Mouse (Mus musculus): ENCODE measurements around the gene Cby1. TPM values are rescaled to one million over a fixed set of nuclear protein-coding genes. Genes with fewer than 3 reads are reported as not detected.

Gene Cby1
- polyA plus RNA-seq, 1 experiment from 2014 or later = 65.6 TPM

DNA sequence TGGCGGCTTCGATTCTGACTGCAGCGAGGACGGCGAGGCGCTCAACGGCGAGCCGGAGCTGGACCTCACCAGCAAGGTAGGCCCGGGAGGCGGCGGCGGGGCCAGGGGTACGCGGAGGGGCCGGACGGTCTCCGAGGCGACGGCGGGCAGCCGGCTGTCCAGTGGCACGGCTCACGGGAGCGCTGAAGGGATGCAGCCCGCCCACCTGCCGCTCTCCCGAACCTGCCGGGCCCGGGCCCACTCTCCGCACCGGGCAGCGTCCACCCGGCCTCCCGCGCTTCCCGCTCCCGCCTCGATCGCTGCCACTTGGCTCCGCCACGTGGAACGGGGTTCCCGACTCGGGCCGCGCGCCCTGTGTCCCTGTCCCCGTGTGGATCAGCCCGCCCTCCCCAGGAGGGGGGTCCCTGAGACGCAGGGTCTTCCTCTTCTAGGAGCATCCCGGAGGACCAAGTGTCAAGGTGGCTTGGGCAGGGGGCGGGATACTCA lies 32.1 kb downstream of the Cby1 start:
- Histone ChIP-seq H3K27me3 (no peaks in the 10 kb centered on the region), H3K4me3 (peak overlapping the region; percentile 93), H3K4me2 (peak overlapping the region; percentile 98), H3K36me3 (0 out of 2 replicates have a peak, but pooled peaks cover 4% of the 10 kb centered on the region), H3K4me1 (peaks cover 39% of the 10 kb centered on the region), H3K9me3 (no peaks in the 10 kb centered on the region), H3K9ac (peak overlapping the region; percentile 91), H3K27ac (peak overlapping the region; percentile 68)
- ATAC-seq (ENCODE audit: borderline replicate concordance, extremely low read depth, low FRiP score, low TSS enrichment) = peak; percentile 16
- under 1% methylated on average over 43 of the region's 53 CpGs for WGBS

DNA sequence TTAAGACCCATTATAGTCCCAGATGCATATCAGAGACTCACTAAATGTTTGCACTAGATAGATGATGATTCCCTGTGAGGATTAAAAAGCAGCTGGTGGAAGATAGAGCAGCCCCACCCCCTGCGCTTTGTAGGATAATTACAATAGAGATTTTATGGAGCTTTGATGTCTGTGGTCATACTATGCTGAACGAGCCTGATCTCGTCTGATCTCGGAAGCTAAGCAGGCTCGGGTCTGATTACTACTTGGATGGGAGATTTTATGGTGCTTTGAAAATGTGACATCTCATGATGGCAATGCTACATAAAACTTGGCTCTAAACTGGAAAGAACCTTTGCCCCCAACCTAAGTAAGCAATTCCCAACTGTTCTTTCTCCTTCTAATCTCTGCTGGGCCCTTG lies 33.3 kb downstream of the Cby1 start:
- ATAC-seq (ENCODE audit: borderline replicate concordance, extremely low read depth, low FRiP score, low TSS enrichment) = no peak
- H3K4me2 ChIP-seq = peak overlapping the region; percentile 98
- 85% methylated on average over 5 of the region's 5 CpGs for WGBS
- peaks cover 36% of the 10 kb centered on the region for H3K4me1 ChIP-seq
- no peaks in the 10 kb centered on the region for H3K9me3 ChIP-seq
- H3K27me3 ChIP-seq = no peaks in the 10 kb centered on the region
- peaks cover 10% of the 10 kb centered on the region; the same call in 1 of the 2 replicates for H3K36me3 ChIP-seq
- H3K4me3 ChIP-seq = no peak overlapping the region
- H3K27ac ChIP-seq = no peak overlapping the region
- no peak overlapping the region for H3K9ac ChIP-seq

DNA sequence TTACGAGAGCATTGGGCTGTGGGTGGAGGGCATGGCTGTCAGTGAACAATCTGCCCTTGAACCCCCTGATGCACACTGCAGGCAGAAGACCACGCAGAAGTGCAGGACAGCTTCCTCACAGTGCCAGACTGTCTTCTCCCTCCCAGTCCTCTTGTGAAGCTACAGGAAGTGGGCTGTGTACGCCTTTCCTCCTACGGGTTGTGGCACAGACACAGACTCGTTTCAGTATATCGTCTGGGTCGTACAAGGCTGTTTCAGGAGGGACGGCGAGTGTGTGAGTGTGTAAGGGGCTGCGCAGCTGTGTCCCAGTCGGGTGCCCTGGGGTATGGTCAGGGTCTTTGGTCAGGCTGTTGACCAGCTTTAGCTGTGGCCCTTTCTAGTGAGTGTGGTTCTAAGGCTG lies 34.7 kb downstream of the Cby1 start:
- Histone ChIP-seq H3K4me3 (no peak overlapping the region), H3K9ac (no peak overlapping the region), H3K36me3 (peaks cover 10% of the 10 kb centered on the region; the same call in 1 of the 2 replicates), H3K4me2 (no peak overlapping the region; the same call in 1 of the 2 replicates), H3K9me3 (no peaks in the 10 kb centered on the region), H3K27ac (no peak overlapping the region), H3K27me3 (no peaks in the 10 kb centered on the region), H3K4me1 (peaks cover 36% of the 10 kb centered on the region)
- 68% methylated on average over 11 of the region's 11 CpGs for WGBS
- ATAC-seq (ENCODE audit: borderline replicate concordance, extremely low read depth, low FRiP score, low TSS enrichment) = no peak

DNA sequence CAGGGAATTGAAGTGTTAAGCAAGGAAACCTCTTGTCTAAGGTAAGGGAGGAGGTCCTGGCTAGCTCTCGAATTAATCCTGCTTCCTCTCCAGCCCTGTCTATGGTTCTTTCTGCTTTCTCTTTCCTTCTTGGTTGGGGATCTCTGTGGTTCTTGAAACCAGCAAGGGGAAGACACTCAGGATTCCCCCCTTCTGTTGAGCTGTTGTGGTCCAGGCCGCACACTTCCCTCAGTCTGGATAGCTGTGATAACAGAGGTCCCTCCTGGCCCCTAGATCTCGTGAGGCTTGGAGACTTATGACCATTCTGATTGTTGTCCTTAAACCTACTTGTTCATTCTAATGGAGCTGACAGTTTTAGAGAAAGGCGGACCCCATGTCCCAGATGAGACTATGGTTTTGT lies 35.5 kb downstream of the Cby1 start:
- H3K4me2 ChIP-seq = no peak overlapping the region
- H3K4me1 ChIP-seq = peaks cover 35% of the 10 kb centered on the region
- WGBS = 73% methylated on average over 4 of the region's 4 CpGs

DNA sequence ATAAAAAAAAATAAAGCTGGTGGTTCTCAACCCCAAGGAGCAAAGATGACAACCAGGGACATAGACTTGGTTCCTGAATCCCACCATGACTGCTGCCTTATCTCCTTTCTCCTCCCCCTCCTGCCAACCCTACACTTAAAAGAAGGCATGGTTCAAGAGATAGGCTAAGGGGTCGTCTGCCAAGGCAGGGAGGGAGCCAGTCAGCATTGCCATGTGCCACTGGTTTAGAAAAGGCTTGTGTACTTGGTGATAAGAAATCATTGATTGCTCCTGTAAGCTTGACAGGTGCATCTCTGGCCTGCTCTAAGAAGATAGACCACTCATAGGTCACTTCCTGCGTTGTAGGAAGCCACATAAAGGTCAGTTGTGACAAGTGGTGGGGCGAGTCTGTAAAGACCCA lies 36.5 kb downstream of the Cby1 start:
- Histone ChIP-seq H3K27ac (no peak overlapping the region), H3K9ac (no peak overlapping the region), H3K4me3 (no peak overlapping the region), H3K27me3 (no peaks in the 10 kb centered on the region), H3K4me2 (no peak overlapping the region), H3K4me1 (peaks cover 28% of the 10 kb centered on the region), H3K9me3 (no peaks in the 10 kb centered on the region), H3K36me3 (peaks cover 10% of the 10 kb centered on the region; the same call in 1 of the 2 replicates)
- ATAC-seq (ENCODE audit: borderline replicate concordance, extremely low read depth, low FRiP score, low TSS enrichment) = no peak
- WGBS = 34% methylated on average over 3 of the region's 3 CpGs

More for the DNA sequence above, 35.5 kb downstream of the Cby1 start:
- no peaks in the 10 kb centered on the region for H3K27me3 ChIP-seq
- no peak overlapping the region for H3K27ac ChIP-seq
- no peak overlapping the region for H3K9ac ChIP-seq
- no peaks in the 10 kb centered on the region for H3K9me3 ChIP-seq
- H3K36me3 ChIP-seq = peaks cover 10% of the 10 kb centered on the region; the same call in 1 of the 2 replicates
- ATAC-seq (ENCODE audit: borderline replicate concordance, extremely low read depth, low FRiP score, low TSS enrichment) = no peak
- H3K4me3 ChIP-seq = no peak overlapping the region

DNA sequence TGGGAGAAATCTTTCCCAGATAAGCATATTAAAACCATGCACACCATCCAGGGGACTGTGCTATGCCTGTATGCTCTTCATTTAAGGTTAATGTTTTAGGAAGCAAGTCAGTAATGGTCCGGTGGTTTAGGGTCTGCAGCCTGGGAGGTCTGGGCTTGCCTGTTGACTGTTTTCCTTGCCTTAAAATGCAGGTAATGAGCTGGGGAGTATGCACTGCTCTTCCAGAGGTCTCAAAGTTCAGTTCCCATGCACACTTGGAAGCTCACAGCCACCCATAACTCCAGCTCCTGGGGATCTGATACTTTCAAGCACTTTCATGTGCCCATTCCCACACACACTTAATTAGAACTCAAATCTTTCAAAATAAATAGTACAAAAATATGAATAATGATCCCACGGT lies 37.5 kb downstream of the Cby1 start:
- no peak overlapping the region for H3K4me2 ChIP-seq
- no peak overlapping the region for H3K4me3 ChIP-seq
- H3K36me3 ChIP-seq = peaks cover 10% of the 10 kb centered on the region; the same call in 1 of the 2 replicates
- H3K9me3 ChIP-seq = no peaks in the 10 kb centered on the region
- WGBS = 81% methylated on average over 2 of the region's 2 CpGs
- no peak overlapping the region for H3K9ac ChIP-seq
- H3K27ac ChIP-seq = no peak overlapping the region
- H3K4me1 ChIP-seq = peaks cover 27% of the 10 kb centered on the region
- no peak for ATAC-seq (ENCODE audit: borderline replicate concordance, extremely low read depth, low FRiP score, low TSS enrichment)
- H3K27me3 ChIP-seq = no peaks in the 10 kb centered on the region

DNA sequence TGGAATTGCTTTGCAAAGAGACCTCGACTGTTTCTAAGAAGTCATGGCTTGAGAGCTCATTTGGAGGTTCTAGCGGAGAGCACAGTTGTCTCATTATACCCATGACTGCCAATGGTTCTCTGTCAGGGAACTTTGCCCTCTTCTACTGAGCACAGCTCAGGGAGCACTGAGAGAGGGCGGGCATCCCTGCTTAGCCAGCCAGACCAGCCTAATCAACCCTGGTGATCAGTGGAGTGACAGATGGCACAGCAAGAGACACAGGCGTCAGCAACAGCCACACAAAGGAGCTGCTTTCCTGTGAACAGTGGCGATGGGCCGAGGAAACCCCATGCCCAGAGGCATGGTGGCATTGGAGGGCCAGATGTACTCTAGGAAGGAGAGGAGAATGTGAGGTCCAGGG lies 38.0 kb downstream of the Cby1 start:
- Histone ChIP-seq H3K36me3 (peaks cover 10% of the 10 kb centered on the region; the same call in 1 of the 2 replicates), H3K9me3 (no peaks in the 10 kb centered on the region), H3K27me3 (no peaks in the 10 kb centered on the region), H3K9ac (no peak overlapping the region), H3K27ac (no peak overlapping the region), H3K4me2 (no peak overlapping the region), H3K4me1 (peaks cover 22% of the 10 kb centered on the region), H3K4me3 (no peak overlapping the region)
- 86% methylated on average over 6 of the region's 6 CpGs for WGBS
- ATAC-seq (ENCODE audit: borderline replicate concordance, extremely low read depth, low FRiP score, low TSS enrichment) = no peak

DNA sequence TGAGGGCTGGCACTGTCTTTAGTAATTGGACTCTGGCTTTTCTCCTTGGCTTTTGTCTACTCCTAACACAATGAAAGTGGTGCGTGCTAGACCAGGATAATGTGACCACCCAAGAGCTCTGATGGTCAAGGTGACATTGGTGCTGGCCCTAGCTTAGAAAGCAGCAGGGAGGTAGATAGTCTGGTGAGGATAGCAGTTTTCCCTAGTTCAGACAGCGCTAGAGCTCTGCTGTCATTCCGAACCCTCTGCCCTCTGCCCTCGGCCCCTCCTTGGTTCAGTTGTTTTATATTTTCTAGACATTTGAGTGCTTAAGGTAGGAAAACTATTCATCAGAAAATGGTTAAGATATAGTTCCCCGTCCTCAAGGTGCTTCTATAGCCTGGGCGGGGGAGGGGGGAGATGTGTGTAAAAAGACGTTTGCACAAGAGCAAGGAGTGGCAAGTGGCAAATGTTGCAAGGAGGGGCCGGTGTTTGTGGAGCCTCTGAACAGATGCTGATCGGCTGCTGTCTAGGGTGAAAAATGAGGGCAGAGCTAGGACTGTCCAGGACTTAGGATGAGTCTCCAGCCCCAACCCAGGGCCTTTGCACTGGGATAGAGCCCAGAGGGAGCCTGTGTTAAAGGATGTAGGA lies 38.7 kb downstream of the Cby1 start:
- H3K9me3 ChIP-seq = no peaks in the 10 kb centered on the region
- no peak for ATAC-seq (ENCODE audit: borderline replicate concordance, extremely low read depth, low FRiP score, low TSS enrichment)

DNA sequence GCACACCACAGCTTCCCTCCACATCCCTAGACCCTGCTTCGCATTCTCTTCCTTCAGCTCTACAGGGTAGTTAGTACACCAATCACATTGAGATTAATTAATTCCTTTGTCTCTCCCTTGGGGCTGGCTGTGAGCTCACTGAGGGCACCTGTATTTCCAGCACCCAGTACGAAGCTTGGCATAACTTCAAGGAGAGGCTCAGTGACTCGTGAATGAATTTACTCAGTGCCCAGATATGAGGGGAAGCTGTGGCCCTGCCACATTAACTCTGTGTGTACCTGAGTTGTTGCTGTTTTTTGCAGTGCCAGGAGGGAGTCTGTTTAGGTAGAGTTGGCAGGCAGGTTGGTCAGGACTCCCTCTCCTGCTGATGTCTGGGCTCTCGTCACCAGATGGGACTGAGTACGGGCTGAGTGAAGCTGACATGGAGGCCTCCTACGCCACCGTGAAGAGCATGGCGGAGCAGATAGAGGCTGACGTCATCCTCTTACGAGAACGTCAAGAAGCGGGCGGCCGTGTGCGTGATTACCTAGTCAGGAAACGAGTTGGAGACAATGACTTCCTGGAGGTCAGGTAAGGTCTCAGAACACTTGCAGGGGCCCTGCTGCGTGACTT lies 47.7 kb downstream of the Cby1 start:
- Histone ChIP-seq H3K27me3 (no peaks in the 10 kb centered on the region), H3K27ac (no peak overlapping the region), H3K9me3 (no peaks in the 10 kb centered on the region), H3K9ac (no peak overlapping the region), H3K4me3 (no peak overlapping the region), H3K4me2 (no peak overlapping the region), H3K36me3 (peaks cover 41% of the 10 kb centered on the region), H3K4me1 (no peaks in the 10 kb centered on the region)
- no peak for ATAC-seq (ENCODE audit: borderline replicate concordance, extremely low read depth, low FRiP score, low TSS enrichment)
- 79% methylated on average over 17 of the region's 17 CpGs for WGBS

More for the DNA sequence above, 38.7 kb downstream of the Cby1 start:
- H3K36me3 ChIP-seq = peaks cover 10% of the 10 kb centered on the region; the same call in 1 of the 2 replicates
- no peak overlapping the region for H3K9ac ChIP-seq
- H3K27ac ChIP-seq = no peak overlapping the region
- no peaks in the 10 kb centered on the region for H3K27me3 ChIP-seq
- H3K4me3 ChIP-seq = no peak overlapping the region
- WGBS = 73% methylated on average over 9 of the region's 9 CpGs
- no peak overlapping the region for H3K4me2 ChIP-seq
- H3K4me1 ChIP-seq = peaks cover 15% of the 10 kb centered on the region

DNA sequence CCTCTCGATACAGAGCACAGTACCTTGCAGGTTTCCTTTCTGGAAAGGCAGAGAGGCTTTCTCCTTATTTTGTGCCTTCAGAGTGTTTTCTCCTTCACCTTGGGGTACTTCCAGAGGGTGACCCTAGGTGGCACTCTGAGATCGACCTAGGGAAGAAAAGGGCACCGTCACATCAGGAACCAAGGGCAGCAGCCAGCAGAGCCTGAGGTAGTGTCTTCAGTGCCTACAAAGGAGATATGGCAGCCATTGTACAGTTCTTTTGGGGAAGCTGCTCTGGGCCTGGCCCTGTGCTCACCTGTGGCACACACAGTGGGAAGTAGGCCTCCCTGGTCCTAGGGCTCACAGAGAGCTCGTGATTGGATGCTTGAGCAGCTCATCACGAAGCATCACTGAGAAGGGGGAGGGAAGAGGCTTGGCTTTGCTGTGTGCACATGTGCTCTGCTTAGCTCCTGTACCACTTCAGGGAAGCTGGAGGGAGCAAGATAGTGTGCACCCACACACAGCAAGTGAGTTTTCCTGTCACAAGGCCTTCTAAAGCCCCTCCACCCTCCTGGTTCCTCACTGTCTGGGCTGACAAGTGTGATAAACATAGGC lies 49.3 kb downstream of the Cby1 start:
- no peak for ATAC-seq (ENCODE audit: borderline replicate concordance, extremely low read depth, low FRiP score, low TSS enrichment)
- no peaks in the 10 kb centered on the region for H3K27me3 ChIP-seq
- no peaks in the 10 kb centered on the region for H3K4me1 ChIP-seq
- H3K9me3 ChIP-seq = no peaks in the 10 kb centered on the region
- H3K4me2 ChIP-seq = no peak overlapping the region
- H3K4me3 ChIP-seq = no peak overlapping the region
- no peak overlapping the region for H3K27ac ChIP-seq
- 88% methylated on average over 5 of the region's 5 CpGs for WGBS
- H3K9ac ChIP-seq = no peak overlapping the region
- peaks cover 56% of the 10 kb centered on the region for H3K36me3 ChIP-seq

DNA sequence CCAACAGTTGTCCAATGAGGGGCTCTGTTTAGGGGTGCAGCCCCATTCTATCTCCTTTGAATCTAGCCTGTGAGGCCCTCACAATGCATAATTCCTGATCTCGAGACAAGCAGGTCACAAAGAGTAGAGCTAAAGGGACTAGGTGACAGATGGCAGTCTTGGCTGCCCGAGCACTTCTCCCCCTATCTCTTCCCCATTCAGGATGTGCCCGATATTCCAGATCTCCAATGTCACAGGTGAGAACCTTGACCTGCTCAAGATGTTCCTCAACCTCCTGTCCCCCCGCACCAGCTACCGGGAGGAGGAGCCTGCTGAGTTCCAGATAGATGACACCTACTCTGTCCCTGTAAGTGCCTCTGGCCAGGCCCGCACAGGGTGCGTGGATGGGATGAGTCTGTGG lies 56.6 kb downstream of the Cby1 start:
- H3K9ac ChIP-seq = no peak overlapping the region
- H3K4me3 ChIP-seq = no peak overlapping the region
- peaks cover 74% of the 10 kb centered on the region for H3K36me3 ChIP-seq
- no peaks in the 10 kb centered on the region for H3K9me3 ChIP-seq
- H3K4me2 ChIP-seq = no peak overlapping the region
- no peaks in the 10 kb centered on the region for H3K27me3 ChIP-seq
- no peak for ATAC-seq (ENCODE audit: borderline replicate concordance, extremely low read depth, low FRiP score, low TSS enrichment)
- no peak overlapping the region for H3K27ac ChIP-seq
- no peaks in the 10 kb centered on the region for H3K4me1 ChIP-seq
- 91% methylated on average over 7 of the region's 7 CpGs for WGBS

DNA sequence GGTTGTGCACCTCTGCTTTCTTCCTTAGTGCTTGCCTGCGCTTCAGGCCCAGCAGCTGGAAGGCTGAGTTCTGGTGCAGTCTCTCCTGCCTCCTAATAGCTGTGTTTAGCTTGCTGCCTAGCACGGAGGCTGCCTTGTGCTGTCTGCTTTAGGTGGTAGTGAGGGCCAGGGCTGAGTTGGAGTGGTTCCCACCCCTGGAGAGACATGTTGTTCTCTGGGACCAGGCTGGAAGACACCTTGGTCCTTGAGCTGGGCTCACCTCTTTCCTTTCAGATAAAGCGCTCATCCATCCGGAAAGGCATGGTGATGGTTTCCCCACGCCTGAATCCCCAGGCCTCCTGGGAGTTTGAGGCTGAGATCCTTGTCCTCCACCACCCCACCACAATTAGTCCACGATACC lies 57.7 kb downstream of the Cby1 start:
- Histone ChIP-seq H3K9ac (no peak overlapping the region), H3K36me3 (peaks cover 68% of the 10 kb centered on the region), H3K4me1 (no peaks in the 10 kb centered on the region), H3K27me3 (no peaks in the 10 kb centered on the region), H3K4me2 (no peak overlapping the region), H3K27ac (no peak overlapping the region), H3K9me3 (no peaks in the 10 kb centered on the region), H3K4me3 (no peak overlapping the region)
- no peak for ATAC-seq (ENCODE audit: borderline replicate concordance, extremely low read depth, low FRiP score, low TSS enrichment)
- 85% methylated on average over 6 of the region's 6 CpGs for WGBS

Data from lung, embryonic 15.5 days (tissue).